Mouse (Mus musculus): ENCODE data around the gene Sparc. TPM values are rescaled to one million over a fixed set of nuclear protein-coding genes. Genes with fewer than 3 reads are reported as not detected.

Sparc gene
- polyA plus RNA-seq, 1 experiment, result 18.5 TPM

- TF ChIP-seq CTCF (IDR thresholded peaks at IDR 0.05; ENCODE audit: low read depth, low read length) (no peak), POLR2A (IDR thresholded peaks at IDR 0.05; ENCODE audit: borderline replicate concordance, low read depth, low read length) (no peak)
- Histone ChIP-seq H3K27ac (ENCODE audit: insufficient read depth, low read depth, low read length) (no peak overlapping the region), H3K4me1 (ENCODE audit: control insufficient read depth, insufficient read depth, low read length) (no peaks in the 10 kb centered on the region), H3K4me3 (ENCODE audit: insufficient read depth, low read length) (no peak overlapping the region)
These were observed 49.6 kb downstream of the Sparc start for GRCm38 (mm10) chr11:55373373-55373772.

- H3K4me1 ChIP-seq (ENCODE audit: control insufficient read depth, insufficient read depth, low read length), result no peaks in the 10 kb centered on the region
- TF ChIP-seq POLR2A (IDR thresholded peaks at IDR 0.05; ENCODE audit: borderline replicate concordance, low read depth, low read length) (no peak), CTCF (IDR thresholded peaks at IDR 0.05; ENCODE audit: low read depth, low read length) (no peak)
- H3K27ac ChIP-seq (ENCODE audit: insufficient read depth, low read depth, low read length), result no peak overlapping the region
- H3K4me3 ChIP-seq (ENCODE audit: insufficient read depth, low read length), result no peak overlapping the region
These were observed 51.0 kb downstream of the Sparc start for GRCm38 (mm10) chr11:55372001-55372400.

GRCm38 (mm10) chr11:55369093-55369471, 53.9 kb downstream of the Sparc start:
- Histone ChIP-seq H3K4me3 (ENCODE audit: insufficient read depth, low read length) (no peak overlapping the region), H3K27ac (ENCODE audit: insufficient read depth, low read depth, low read length) (no peak overlapping the region), H3K4me1 (ENCODE audit: control insufficient read depth, insufficient read depth, low read length) (no peaks in the 10 kb centered on the region)
- no peak for TF ChIP-seq POLR2A (IDR thresholded peaks at IDR 0.05; ENCODE audit: borderline replicate concordance, low read depth, low read length)
- no peak for TF ChIP-seq CTCF (IDR thresholded peaks at IDR 0.05; ENCODE audit: low read depth, low read length)

GRCm38 (mm10) chr11:55368388-55369092, 54.4 kb downstream of the Sparc start:
- TF ChIP-seq POLR2A (IDR thresholded peaks at IDR 0.05; ENCODE audit: borderline replicate concordance, low read depth, low read length) (no peak), CTCF (IDR thresholded peaks at IDR 0.05; ENCODE audit: low read depth, low read length) (no peak)
- Histone ChIP-seq H3K27ac (ENCODE audit: insufficient read depth, low read depth, low read length) (no peak overlapping the region), H3K4me3 (ENCODE audit: insufficient read depth, low read length) (no peak overlapping the region), H3K4me1 (ENCODE audit: control insufficient read depth, insufficient read depth, low read length) (no peaks in the 10 kb centered on the region)

- no peak overlapping the region for H3K27ac ChIP-seq (ENCODE audit: insufficient read depth, low read depth, low read length)
- TF ChIP-seq POLR2A (IDR thresholded peaks at IDR 0.05; ENCODE audit: borderline replicate concordance, low read depth, low read length), result no peak
- TF ChIP-seq CTCF (IDR thresholded peaks at IDR 0.05; ENCODE audit: low read depth, low read length), result no peak
- no peaks in the 10 kb centered on the region for H3K4me1 ChIP-seq (ENCODE audit: control insufficient read depth, insufficient read depth, low read length)
- H3K4me3 ChIP-seq (ENCODE audit: insufficient read depth, low read length), result no peak overlapping the region
These were observed 55.2 kb downstream of the Sparc start for GRCm38 (mm10) chr11:55367783-55368182.

GRCm38 (mm10) chr11:55365840-55366239, 57.1 kb downstream of the Sparc start:
- no peak overlapping the region for H3K27ac ChIP-seq (ENCODE audit: insufficient read depth, low read depth, low read length)
- H3K4me3 ChIP-seq (ENCODE audit: insufficient read depth, low read length), result no peak overlapping the region
- TF ChIP-seq POLR2A (IDR thresholded peaks at IDR 0.05; ENCODE audit: borderline replicate concordance, low read depth, low read length) (no peak), CTCF (IDR thresholded peaks at IDR 0.05; ENCODE audit: low read depth, low read length) (no peak)
- H3K4me1 ChIP-seq (ENCODE audit: control insufficient read depth, insufficient read depth, low read length), result no peaks in the 10 kb centered on the region

- H3K27ac ChIP-seq (ENCODE audit: insufficient read depth, low read depth, low read length), result no peak overlapping the region
- no peak overlapping the region for H3K4me3 ChIP-seq (ENCODE audit: insufficient read depth, low read length)
- no peaks in the 10 kb centered on the region for H3K4me1 ChIP-seq (ENCODE audit: control insufficient read depth, insufficient read depth, low read length)
- TF ChIP-seq CTCF (IDR thresholded peaks at IDR 0.05; ENCODE audit: low read depth, low read length) (no peak), POLR2A (IDR thresholded peaks at IDR 0.05; ENCODE audit: borderline replicate concordance, low read depth, low read length) (no peak)
These were observed 57.7 kb downstream of the Sparc start for GRCm38 (mm10) chr11:55365242-55365641.

DNA sequence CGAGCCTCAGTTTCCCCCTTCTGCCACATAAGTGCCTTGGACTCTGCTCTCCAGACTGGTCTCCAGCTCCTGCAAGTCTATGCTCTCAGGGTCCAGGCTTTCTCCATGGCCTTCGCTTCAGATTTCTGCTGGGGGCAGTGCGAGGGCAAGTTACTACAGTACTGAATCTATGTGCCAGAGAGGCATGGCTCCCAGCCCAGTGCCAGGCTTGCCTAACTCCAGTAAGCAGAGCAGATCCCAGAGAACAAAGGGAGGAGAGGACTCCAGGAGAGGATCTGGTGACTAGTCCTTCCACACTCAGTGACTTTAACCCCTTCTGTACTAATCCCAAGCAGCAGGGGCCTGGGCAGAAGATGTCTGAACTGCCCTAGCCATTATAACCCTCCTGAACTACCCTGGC, 58.3 kb downstream of the Sparc start:
- TF ChIP-seq CTCF (IDR thresholded peaks at IDR 0.05; ENCODE audit: low read depth, low read length), result no peak
- H3K4me1 ChIP-seq (ENCODE audit: control insufficient read depth, insufficient read depth, low read length), result no peaks in the 10 kb centered on the region
- no peak overlapping the region for H3K4me3 ChIP-seq (ENCODE audit: insufficient read depth, low read length)
- H3K27ac ChIP-seq (ENCODE audit: insufficient read depth, low read depth, low read length), result no peak overlapping the region

DNA sequence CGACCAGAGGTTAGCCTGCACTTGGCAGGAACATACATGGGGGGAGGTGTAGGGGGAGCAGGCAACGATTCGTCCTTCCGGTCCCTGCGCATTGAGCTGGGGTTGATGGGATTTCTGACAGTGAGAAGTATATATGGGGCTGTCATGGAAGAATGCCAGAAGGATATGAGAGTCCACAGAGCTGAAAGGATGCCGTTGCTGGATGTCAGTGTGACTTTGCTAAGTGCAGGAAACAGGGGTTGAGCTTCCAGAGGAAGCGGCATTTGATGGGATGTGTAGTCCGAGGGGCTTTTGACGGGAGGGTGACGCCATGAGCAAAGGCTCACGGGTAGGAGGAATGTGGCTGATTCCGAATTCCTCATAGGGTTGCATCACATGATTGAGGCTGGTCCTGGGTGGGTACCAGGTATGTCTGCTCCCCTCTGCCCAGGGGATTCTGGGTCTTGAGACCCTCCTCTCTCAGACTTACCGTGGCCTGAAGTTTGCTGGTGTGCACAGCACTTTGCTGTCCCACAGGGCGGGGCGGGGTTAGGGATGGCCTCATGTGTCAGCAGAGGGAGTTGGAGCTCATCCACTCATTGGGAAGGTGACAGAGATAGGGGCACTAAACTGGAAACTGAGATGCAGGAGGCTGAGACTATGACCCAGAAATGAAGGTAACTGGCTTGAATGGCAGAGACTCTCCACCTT, 64.7 kb downstream of the Sparc start:
- TF ChIP-seq POLR2A (IDR thresholded peaks at IDR 0.05; ENCODE audit: borderline replicate concordance, low read depth, low read length) (no peak), CTCF (IDR thresholded peaks at IDR 0.05; ENCODE audit: low read depth, low read length) (no peak)
- H3K4me3 ChIP-seq (ENCODE audit: insufficient read depth, low read length), result no peak overlapping the region
- no peak overlapping the region for H3K27ac ChIP-seq (ENCODE audit: insufficient read depth, low read depth, low read length)

DNA sequence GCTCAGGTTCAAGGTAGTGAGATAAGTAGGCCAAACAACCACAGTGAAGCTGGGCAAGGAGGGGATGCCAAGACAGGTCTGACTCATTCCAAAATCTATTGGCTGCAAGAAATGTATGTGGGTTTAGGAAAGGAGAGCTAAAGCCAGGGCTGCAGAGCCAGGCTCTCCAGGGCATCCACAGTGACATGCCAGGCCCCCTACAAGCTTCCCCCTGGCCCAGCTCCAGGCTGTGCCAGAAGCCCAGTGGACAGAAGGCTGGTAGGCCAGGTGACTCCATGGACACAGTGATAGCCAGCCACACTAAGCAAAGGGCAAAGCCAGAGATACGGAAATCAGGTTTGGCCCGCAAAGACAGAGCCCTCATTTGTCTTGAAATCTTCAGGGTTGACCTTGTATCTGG, 66.1 kb downstream of the Sparc start:
- no peak overlapping the region for H3K27ac ChIP-seq (ENCODE audit: insufficient read depth, low read depth, low read length)
- no peak overlapping the region for H3K4me3 ChIP-seq (ENCODE audit: insufficient read depth, low read length)
- no peaks in the 10 kb centered on the region for H3K4me1 ChIP-seq (ENCODE audit: control insufficient read depth, insufficient read depth, low read length)
- TF ChIP-seq POLR2A (IDR thresholded peaks at IDR 0.05; ENCODE audit: borderline replicate concordance, low read depth, low read length) (no peak), CTCF (IDR thresholded peaks at IDR 0.05; ENCODE audit: low read depth, low read length) (no peak)

More for the DNA sequence above, 64.7 kb downstream of the Sparc start:
- H3K4me1 ChIP-seq (ENCODE audit: control insufficient read depth, insufficient read depth, low read length), result no peaks in the 10 kb centered on the region

Other genes with a start within 250 kb of the Sparc start
- gene Slc36a2, start 238.1 kb downstream of the Sparc start, polyA plus RNA-seq (2012; ENCODE audit: insufficient read depth, insufficient read length, missing spikeins), result 2.4 and 3.3 TPM in 2 replicates
- gene Slc36a1, start 218.8 kb downstream of the Sparc start, polyA plus RNA-seq (2012; ENCODE audit: insufficient read depth, insufficient read length, missing spikeins), result 38.7 and 44.3 TPM in 2 replicates
- not detected in 2 replicates for gene Fat2, start 86.6 kb downstream of the Sparc start, polyA plus RNA-seq (2012; ENCODE audit: insufficient read depth, insufficient read length, missing spikeins)
- 363 and 383 TPM in 2 replicates for gene Atox1, start 38.1 kb upstream of the Sparc start, polyA plus RNA-seq (2012; ENCODE audit: insufficient read depth, insufficient read length, missing spikeins)
- 29.4 and 32.0 TPM in 2 replicates for gene G3bp1, start 46.5 kb upstream of the Sparc start, polyA plus RNA-seq (2012; ENCODE audit: insufficient read depth, insufficient read length, missing spikeins)
- gene Glra1, start 185.0 kb upstream of the Sparc start, polyA plus RNA-seq (2012; ENCODE audit: insufficient read depth, insufficient read length, missing spikeins), result not detected in 2 replicates

Data from bone marrow macrophage, adult 2 months (primary cell).